Mouse (Mus musculus) forebrain, embryonic 16.5 days (tissue): ENCODE measurements around the gene Prr18. TPM values are rescaled to one million over a fixed set of nuclear protein-coding genes. Genes with fewer than 3 reads are reported as not detected.
A peak's percentile ranks its signal among the peaks of the same experiment; 100 is the strongest.
"Not testable (repeated sequence)": the region's sequence is repeated elsewhere in the genome, so short reads cannot be mapped to it uniquely, and the experiment has no call there.

Experiments
- ATAC-seq: fragments of 200-750 bp; cut with Nextera tagmentation; 2 replicates; pipeline ENCODE4 v1.8.0; 2017; ENCODE audit warnings: mild to moderate bottlenecking, moderate library complexity
- H3K27ac ChIP-seq: fragments of 300-500 bp; sonication (generic); 2 replicates; pipeline ENCODE4 v1.5.1; 2014; ENCODE audit warnings: low read length, control low read depth
- H3K27me3 ChIP-seq: fragments of 300-500 bp; sonication (generic); replicated peaks from 2 replicates; pipeline ENCODE4 v1.6.1; 2014; ENCODE audit warnings: low read length; ENCODE audit not compliant: control insufficient read depth, insufficient read depth
- H3K36me3 ChIP-seq: fragments of 300-500 bp; sonication (generic); 2 replicates; pipeline ENCODE4 v1.6.1; 2014; ENCODE audit not compliant: control insufficient read depth, insufficient read depth
- H3K4me1 ChIP-seq: fragments of 300-500 bp; sonication (generic); replicated peaks from 2 replicates; pipeline ENCODE4 v1.6.1; 2014; ENCODE audit warnings: low read length; ENCODE audit not compliant: control insufficient read depth, insufficient read depth
- H3K4me2 ChIP-seq: fragments of 300-500 bp; sonication (generic); 2 replicates; pipeline ENCODE4 v1.6.1; 2014; ENCODE audit warnings: mild to moderate bottlenecking, low read length, control low read depth
- H3K4me3 ChIP-seq: fragments of 300-500 bp; sonication (generic); replicated peaks from 2 replicates; pipeline ENCODE4 v1.5.1; 2014; ENCODE audit warnings: mild to moderate bottlenecking, low read length, control low read depth
- H3K9ac ChIP-seq: fragments of 300-500 bp; sonication (generic); replicated peaks from 2 replicates; pipeline ENCODE4 v1.6.1; 2014; ENCODE audit warnings: low read depth, low read length, control low read depth
- H3K9me3 ChIP-seq: fragments of 300-500 bp; sonication (generic); 2 replicates; pipeline ENCODE4 v1.6.1; 2016; ENCODE audit warnings: low read length; ENCODE audit not compliant: control insufficient read depth
- WGBS: fragments of 180-500 bp; shearing (Covaris S2); extraction: QIAGEN DNeasy Blood & Tissue Kit; methylation state at CpG from one replicate; pipeline ENCODE4 v1.1.7; 2014; 5-methylcytosine and 5-hydroxymethylcytosine counted together
- polyA plus RNA-seq: library from polyadenylated mRNA; unstranded; fragments of >200 nt; fragmentation: Nextera tagmentation; extraction: Ambion mirVana; gene quantifications from 2 replicates; pipeline ENCODE4 v1.2.1, GENCODE M21; 2015

Gene Prr18
- polyA plus RNA-seq, 1 experiment from 2014 or later, result 12.2 TPM

DNA sequence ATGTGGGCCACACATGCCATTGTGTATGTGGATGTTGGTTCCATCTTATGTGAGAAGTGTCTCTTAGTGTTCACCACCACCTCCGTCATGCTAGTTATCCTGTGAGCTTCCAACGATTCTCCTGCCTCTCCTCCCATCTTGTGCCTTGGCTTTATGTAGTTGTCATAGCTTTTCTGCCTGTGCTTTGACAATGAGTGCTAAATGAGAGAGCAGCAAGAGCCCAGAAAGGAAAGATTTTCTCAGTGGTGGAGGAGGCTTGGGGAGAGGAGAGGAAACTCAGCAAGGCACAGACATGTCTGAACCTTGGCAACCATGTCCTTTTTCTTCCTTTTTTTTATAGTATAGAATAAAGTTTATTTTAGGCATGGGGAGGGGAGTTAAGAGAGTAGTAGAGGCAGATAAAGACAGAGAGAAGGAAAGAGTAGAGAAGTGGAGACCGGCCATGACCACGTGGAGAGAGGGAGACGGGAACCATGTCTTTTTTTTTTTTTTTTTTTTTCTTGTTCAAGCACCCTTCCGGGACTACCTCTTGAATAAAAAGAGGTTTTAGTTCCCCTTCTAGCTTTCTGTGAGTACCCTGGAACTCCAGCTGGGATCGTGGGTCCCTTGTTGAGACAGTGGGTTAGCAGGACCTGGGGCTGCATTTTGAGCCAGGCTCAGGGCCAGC lies 34.4 kb upstream of the Prr18 start:
- 77% methylated on average over 6 of the region's 7 CpGs for WGBS
- Histone ChIP-seq H3K4me2 (no peak overlapping the region), H3K4me3 (no peak overlapping the region), H3K27me3 (no peaks in the 10 kb centered on the region), H3K4me1 (no peaks in the 10 kb centered on the region), H3K9ac (no peak overlapping the region), H3K27ac (no peak overlapping the region), H3K36me3 (no peaks in the 10 kb centered on the region), H3K9me3 (no peaks in the 10 kb centered on the region)
- ATAC-seq, result no peak

DNA sequence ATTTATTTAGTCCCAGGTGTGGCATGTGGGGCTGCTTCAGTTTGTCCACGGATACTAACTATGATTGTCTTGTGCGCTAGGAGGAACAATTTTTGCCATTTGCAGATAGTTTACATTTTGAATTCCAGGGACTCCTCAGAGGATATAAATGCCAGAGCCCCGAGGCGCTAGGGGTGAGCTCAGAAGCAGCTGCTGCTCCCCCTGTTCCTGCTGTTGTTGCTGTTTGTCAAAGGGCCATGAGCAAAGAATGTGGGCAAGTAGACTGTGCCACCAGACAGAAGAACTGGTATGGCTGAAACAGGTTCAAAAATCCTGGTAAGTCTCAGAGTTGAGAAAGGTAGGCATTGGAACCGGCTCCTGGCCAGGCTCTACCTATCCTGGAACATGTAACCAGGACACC lies 33.6 kb upstream of the Prr18 start:
- no peak overlapping the region for H3K9ac ChIP-seq
- no peaks in the 10 kb centered on the region for H3K9me3 ChIP-seq
- H3K27me3 ChIP-seq, result no peaks in the 10 kb centered on the region
- no peaks in the 10 kb centered on the region for H3K36me3 ChIP-seq
- no peak overlapping the region for H3K4me3 ChIP-seq
- WGBS, result 76% methylated on average over 5 of the region's 5 CpGs
- H3K4me1 ChIP-seq, result no peaks in the 10 kb centered on the region
- no peak overlapping the region for H3K4me2 ChIP-seq
- no peak for ATAC-seq
- no peak overlapping the region for H3K27ac ChIP-seq

DNA sequence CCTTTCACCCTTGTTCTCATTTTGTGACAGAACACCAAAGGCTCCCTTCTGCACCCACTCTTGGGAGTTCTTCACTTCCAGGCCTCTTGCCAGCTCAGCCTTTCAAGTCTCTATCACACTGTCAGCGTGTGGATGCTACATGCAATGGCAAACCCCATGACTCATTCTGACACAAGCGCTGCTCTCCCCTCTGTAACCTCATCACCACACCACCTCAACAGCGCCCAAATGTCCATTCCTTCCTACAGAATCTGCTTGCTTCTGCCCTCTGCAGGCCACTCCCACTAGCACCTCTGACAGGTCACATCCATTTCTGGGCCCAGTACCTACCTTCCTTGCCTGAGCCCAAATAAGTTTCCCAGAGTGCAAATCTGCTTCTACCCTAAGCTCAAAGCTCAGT lies 31.5 kb upstream of the Prr18 start:
- Histone ChIP-seq H3K4me1 (peaks cover 3% of the 10 kb centered on the region; the same call in 1 of the 2 replicates), H3K4me3 (no peak overlapping the region), H3K9ac (no peak overlapping the region), H3K27me3 (no peaks in the 10 kb centered on the region), H3K27ac (no peak overlapping the region), H3K4me2 (no peak overlapping the region), H3K36me3 (no peaks in the 10 kb centered on the region), H3K9me3 (no peaks in the 10 kb centered on the region)
- 21% methylated on average over 3 of the region's 3 CpGs for WGBS
- no peak for ATAC-seq

DNA sequence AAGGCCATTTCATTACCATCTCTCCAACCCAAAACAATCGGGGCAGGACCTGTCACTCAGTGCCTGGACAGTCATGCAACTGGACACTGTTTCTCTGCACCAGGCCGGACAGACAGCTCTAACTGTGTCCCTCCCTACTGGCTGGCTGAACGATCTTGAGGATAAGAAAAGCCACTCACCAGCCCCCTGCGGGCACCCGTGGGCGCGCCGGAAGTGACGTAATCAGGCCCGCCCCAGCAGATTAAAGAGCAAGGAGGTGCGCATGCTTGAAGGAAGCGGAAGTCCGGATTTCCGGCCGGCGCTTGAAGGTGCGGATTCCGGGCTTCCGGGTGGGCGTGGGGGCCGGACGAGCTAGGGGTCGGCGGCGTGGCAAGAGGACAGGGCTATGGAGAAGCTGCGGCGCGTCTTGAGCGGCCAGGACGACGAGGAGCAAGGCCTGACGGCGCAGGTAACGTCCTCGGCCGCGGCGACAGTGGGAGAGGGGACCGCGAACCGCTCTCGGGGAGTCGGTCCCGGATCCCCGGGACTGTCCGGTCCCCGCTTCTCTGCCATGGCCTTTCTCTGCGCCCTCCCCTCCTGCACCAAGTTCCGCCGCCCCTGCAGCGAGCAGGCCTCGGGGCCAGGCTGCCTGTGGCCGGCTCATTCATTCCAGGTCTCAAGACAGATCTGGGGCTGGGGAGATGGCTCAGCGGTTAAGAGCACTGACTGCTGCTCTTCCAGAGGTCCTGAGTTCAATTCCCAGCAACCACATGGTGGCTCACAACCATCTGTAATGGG lies 26.2 kb upstream of the Prr18 start, which contains the start of gene Sft2d1:
Gene Sft2d1, plus strand, starts transcription at position 265 of the 777 bp plus-strand sequence.
- Histone ChIP-seq H3K36me3 (no peaks in the 10 kb centered on the region), H3K27ac (peak within 1 kb of the TSS; percentile 88), H3K4me3 (peak within 1 kb of the TSS; percentile 76), H3K4me1 (peaks cover 21% of the 10 kb centered on the region), H3K9ac (peak within 1 kb of the TSS; percentile 62), H3K9me3 (no peaks in the 10 kb centered on the region), H3K27me3 (no peaks in the 10 kb centered on the region), H3K4me2 (peak within 1 kb of the TSS; percentile 72)
- ATAC-seq, result peak; percentile 96
- under 1% methylated on average over 51 of the region's 54 CpGs for WGBS

DNA sequence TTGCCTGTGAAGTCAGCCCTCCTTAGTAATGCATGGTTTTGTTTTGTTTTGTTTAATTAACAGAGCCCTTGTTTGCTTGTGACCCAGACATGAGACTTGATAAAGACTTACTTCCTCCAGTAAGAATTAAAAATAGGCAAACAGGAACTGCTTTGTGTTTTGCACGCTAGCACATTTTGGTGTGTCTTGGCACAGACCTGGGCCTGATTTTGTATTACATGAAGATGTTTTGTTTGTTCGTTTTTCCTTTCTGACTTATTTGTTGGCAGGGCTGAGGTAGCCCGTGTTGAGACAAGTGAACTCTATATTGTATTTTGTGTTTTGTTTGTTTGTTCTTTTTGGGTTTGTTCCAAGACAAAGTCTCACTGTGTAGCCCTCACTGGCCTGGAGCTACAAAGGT lies 25.5 kb upstream of the Prr18 start:
- WGBS, result 44% methylated on average over 3 of the region's 3 CpGs
- peak overlapping the region; percentile 62; the same call in 1 of the 2 replicates for H3K9ac ChIP-seq
- no peaks in the 10 kb centered on the region for H3K36me3 ChIP-seq
- H3K4me3 ChIP-seq, result peak overlapping the region; percentile 76
- no peaks in the 10 kb centered on the region for H3K9me3 ChIP-seq
- H3K27me3 ChIP-seq, result no peaks in the 10 kb centered on the region
- H3K27ac ChIP-seq, result no peak overlapping the region
- H3K4me1 ChIP-seq, result peaks cover 21% of the 10 kb centered on the region
- peak overlapping the region; percentile 72 for H3K4me2 ChIP-seq
- no peak for ATAC-seq

DNA sequence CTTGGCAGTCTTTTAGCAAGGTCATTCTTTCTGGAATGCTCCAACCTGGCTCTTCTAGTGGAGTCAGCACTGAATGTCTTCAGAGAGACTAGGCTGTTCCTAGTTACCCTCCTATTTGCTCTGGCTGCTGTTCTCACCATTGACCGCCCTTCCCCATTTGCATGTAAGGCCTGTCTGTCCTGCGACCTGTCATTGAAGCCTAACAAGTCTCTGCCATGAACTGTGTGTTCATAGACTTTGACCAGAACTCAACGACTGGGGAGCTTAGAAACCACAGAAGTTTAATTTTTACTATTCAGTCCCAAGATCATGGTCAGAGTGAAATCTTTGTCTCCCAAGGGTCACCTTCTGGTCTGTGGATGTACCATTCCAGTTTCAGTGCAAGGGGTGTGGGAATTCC lies 23.3 kb upstream of the Prr18 start:
- H3K27me3 ChIP-seq, result no peaks in the 10 kb centered on the region
- no peaks in the 10 kb centered on the region for H3K9me3 ChIP-seq
- no peak overlapping the region for H3K27ac ChIP-seq
- 89% methylated on average over 3 of the region's 3 CpGs for whole genome bisulfite sequencing
- H3K4me1 ChIP-seq, result peaks cover 21% of the 10 kb centered on the region
- H3K36me3 ChIP-seq, result no peaks in the 10 kb centered on the region
- no peak for ATAC-seq
- H3K9ac ChIP-seq, result no peak overlapping the region
- no peak overlapping the region for H3K4me2 ChIP-seq
- H3K4me3 ChIP-seq, result no peak overlapping the region

DNA sequence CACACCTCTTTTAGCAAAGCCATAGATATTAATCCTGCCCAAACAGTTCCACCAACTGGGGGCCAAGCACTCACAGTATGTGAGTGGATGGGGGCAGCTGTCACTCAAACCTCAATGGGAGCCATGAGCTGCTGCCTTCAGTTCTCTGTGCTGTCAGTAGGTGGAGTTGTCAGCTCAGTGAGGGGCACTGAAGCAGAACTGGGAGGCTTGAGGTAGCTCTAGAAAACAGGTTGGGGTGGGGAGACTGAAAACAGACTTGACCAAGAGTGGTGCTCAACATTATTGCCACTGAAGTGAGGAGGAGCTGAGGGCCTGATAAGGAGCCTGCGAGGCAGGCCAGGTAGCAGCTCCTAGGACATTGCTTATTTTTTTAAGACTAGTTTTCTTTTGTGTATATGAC lies 21.0 kb upstream of the Prr18 start:
- Histone ChIP-seq H3K36me3 (no peaks in the 10 kb centered on the region), H3K27me3 (no peaks in the 10 kb centered on the region), H3K4me1 (peaks cover 18% of the 10 kb centered on the region), H3K9me3 (no peaks in the 10 kb centered on the region), H3K27ac (no peak overlapping the region), H3K4me3 (no peak overlapping the region), H3K9ac (no peak overlapping the region), H3K4me2 (no peak overlapping the region)
- peak; percentile 24; the same call in 1 of the 2 replicates for ATAC-seq
- 89% methylated on average over 1 of the region's 1 CpGs for WGBS

DNA sequence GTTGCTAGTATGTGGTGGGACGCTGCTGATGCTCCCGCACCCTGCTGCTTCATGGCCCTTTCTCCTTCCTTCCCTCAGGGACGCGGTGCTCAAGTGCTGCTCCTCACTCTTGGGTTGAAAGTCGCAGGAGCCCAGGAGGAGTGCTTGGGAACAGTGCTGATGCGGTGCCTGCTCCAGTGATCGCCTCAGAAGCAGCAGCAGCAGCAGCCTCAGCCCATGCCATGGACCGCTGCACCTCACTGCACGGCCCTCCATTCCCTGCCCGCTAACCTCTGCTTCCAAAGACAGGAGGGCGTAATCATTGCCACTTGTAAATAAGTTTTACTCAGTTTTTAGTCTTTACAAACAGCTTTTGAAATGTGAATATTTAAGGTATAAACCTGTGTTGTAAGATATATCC lies 10.4 kb upstream of the Prr18 start:
- not testable (repeated sequence) for H3K4me3 ChIP-seq, H3K4me2 ChIP-seq, H3K4me1 ChIP-seq, ATAC-seq, H3K36me3 ChIP-seq, H3K9me3 ChIP-seq, H3K9ac ChIP-seq, H3K27me3 ChIP-seq, H3K27ac ChIP-seq
- 91% methylated on average over 8 of the region's 11 CpGs for WGBS

DNA sequence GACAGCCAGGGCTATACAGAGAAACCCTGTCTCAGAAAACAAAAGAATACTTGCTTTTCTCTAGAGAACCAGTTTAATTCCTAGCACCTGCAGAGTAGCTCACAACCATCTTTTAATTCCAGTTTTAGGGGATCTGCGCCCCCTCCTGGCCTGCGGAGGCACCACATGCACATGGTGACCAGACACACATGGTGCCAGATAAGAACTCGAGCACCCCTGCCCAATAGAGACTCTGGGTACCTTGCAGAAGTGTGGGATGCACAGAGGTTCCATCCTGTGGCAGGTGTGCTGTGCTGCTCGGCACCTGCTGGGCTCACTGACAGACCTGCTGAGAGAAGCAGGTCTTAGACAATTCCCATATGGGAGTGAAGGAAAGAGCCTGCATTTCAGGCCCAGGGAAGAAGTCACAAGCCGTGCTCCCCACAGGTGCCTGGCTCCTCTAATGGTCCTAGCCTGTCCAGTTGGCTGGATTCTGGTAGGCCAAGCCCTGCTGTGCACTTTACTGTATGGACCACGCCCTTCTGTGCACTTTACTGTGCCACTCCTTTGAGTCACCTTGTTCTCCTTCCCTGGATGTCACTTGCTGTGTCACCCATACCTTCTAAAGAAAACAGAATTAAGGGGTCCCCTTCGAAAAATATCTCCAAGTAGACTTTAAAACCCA lies 8.6 kb upstream of the Prr18 start:
- WGBS, result 73% methylated on average over 7 of the region's 7 CpGs
- no peaks in the 10 kb centered on the region for H3K4me1 ChIP-seq
- H3K4me2 ChIP-seq, result no peak overlapping the region
- H3K27me3 ChIP-seq, result no peaks in the 10 kb centered on the region
- peaks cover 6% of the 10 kb centered on the region; the same call in 1 of the 2 replicates for H3K36me3 ChIP-seq
- no peak overlapping the region for H3K27ac ChIP-seq
- no peak overlapping the region for H3K4me3 ChIP-seq
- no peaks in the 10 kb centered on the region for H3K9me3 ChIP-seq
- no peak overlapping the region for H3K9ac ChIP-seq
- ATAC-seq, result no peak
